ENCODE assay signal across 11 mouse cellular contexts in the genomic region with DNA sequence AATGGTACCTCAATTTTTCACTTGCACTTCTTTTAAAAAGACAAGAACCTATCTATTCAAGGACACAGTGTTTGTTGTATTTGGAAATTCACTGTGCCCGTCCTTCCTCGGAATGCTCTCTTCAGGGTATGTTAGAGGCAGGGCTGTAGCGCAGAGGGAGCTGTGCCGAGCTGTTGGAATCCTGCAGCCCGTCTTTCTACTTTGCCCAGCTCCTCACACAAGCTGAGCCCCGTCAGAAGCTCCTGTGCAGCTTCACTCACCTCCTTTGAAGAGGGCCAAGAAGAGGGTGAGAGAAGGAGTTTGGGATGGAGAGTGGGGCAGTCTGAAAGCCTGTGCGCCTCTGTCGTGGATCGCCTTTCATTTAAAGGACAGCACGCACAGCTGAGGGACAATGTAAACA.
DNase-seq lines count a peak whose midpoint lies in the region; ATAC-seq lines count a peak whose summit lies in the region.
"Had no signal": no experiment of that assay in that cellular context is flagged by ENCODE, and none has a peak within 500 bp of the region (broad histone marks: within the 10 kb centered on the region; RNA-seq: fewer than 3 reads in every experiment).

No protein-coding gene starts in this region.

- no peak overlapping the region for H3K27ac ChIP-seq in kidney, embryonic 15.5 days
- peak overlapping the region; percentile 59 for H3K27ac ChIP-seq in forebrain, embryonic 12.5 days
- H3K27ac ChIP-seq in intestine, embryonic 14.5 days (ENCODE audit: low read depth), result no peak overlapping the region
- no peak overlapping the region for H3K27ac ChIP-seq in neural tube, embryonic 13.5 days (replicated peaks)

- no peak overlapping the region for H3K4me3 ChIP-seq in kidney, embryonic 15.5 days (replicated peaks)
- H3K4me3 ChIP-seq in forebrain, embryonic 12.5 days (replicated peaks), result no peak overlapping the region
- 0 out of 2 replicates have a peak overlapping the region, but pooled peaks have one; percentile 15 for H3K4me3 ChIP-seq in intestine, embryonic 14.5 days (ENCODE audit: low read depth, low read length)
- H3K4me3 ChIP-seq in neural tube, embryonic 13.5 days, result no peak overlapping the region
- H3K4me3 ChIP-seq: megakaryocyte, embryonic 14.5 days had no signal

- no peaks in the 10 kb centered on the region for H3K27me3 ChIP-seq in kidney, embryonic 15.5 days
- H3K27me3 ChIP-seq in forebrain, embryonic 12.5 days, result peaks cover 24% of the 10 kb centered on the region
- no peaks in the 10 kb centered on the region for H3K27me3 ChIP-seq in intestine, embryonic 14.5 days (replicated peaks; ENCODE audit: control insufficient read depth, insufficient read depth, low read length)
- H3K27me3 ChIP-seq in neural tube, embryonic 13.5 days, result no peaks in the 10 kb centered on the region; the same call in 1 of the 2 replicates
- H3K27me3 ChIP-seq: megakaryocyte, embryonic 14.5 days had no signal

- ATAC-seq in kidney, embryonic 15.5 days (replicated peaks; ENCODE audit: low FRiP score), result no peak
- no peak for ATAC-seq in forebrain, embryonic 12.5 days (ENCODE audit: low FRiP score)
- ATAC-seq in intestine, embryonic 14.5 days (replicated peaks; ENCODE audit: low FRiP score, low TSS enrichment, low read depth), result no peak
- ATAC-seq in neural tube, embryonic 13.5 days (ENCODE audit: low read depth), result no peak

- peak overlapping the region; percentile 41 for H3K4me2 ChIP-seq in kidney, embryonic 15.5 days
- H3K4me2 ChIP-seq in forebrain, embryonic 12.5 days, result peak overlapping the region; percentile 35
- H3K4me2 ChIP-seq in intestine, embryonic 14.5 days (ENCODE audit: low read length), result peak overlapping the region; percentile 40
- peak overlapping the region; percentile 38 for H3K4me2 ChIP-seq in neural tube, embryonic 13.5 days

- H3K4me1 ChIP-seq in kidney, embryonic 15.5 days, result 0 out of 2 replicates have a peak, but pooled peaks cover 2% of the 10 kb centered on the region
- peaks cover 19% of the 10 kb centered on the region for H3K4me1 ChIP-seq in forebrain, embryonic 12.5 days
- no peaks in the 10 kb centered on the region for H3K4me1 ChIP-seq in intestine, embryonic 14.5 days (replicated peaks; ENCODE audit: control insufficient read depth, insufficient read depth, low read length)
- H3K4me1 ChIP-seq in neural tube, embryonic 13.5 days (replicated peaks), result peaks cover 11% of the 10 kb centered on the region
- H3K4me1 ChIP-seq: megakaryocyte, embryonic 14.5 days had no signal

- 40% methylated on average over 10 of the region's 10 CpGs for WGBS in kidney, embryonic 15.5 days
- WGBS in forebrain, embryonic 12.5 days, result 42% methylated on average over 10 of the region's 10 CpGs
- WGBS in intestine, embryonic 14.5 days, result 39% methylated on average over 10 of the region's 10 CpGs
- 39% methylated on average over 10 of the region's 10 CpGs for WGBS in neural tube, embryonic 13.5 days

- H3K9ac ChIP-seq in kidney, embryonic 15.5 days, result no peak overlapping the region
- H3K9ac ChIP-seq in forebrain, embryonic 12.5 days, result peak overlapping the region; percentile 40; the same call in 1 of the 2 replicates
- no peak overlapping the region for H3K9ac ChIP-seq in intestine, embryonic 14.5 days (ENCODE audit: low read length)
- H3K9ac ChIP-seq in neural tube, embryonic 13.5 days, result peak overlapping the region; percentile 52; the same call in 1 of the 2 replicates

- DNase-seq in kidney, adult 11 months, result no peak
- DNase-seq in intestine, embryonic 14.5 days (ENCODE audit: low spot score), result no peak
- no peak for DNase-seq in urinary bladder, postnatal 10 days (ENCODE audit: low spot score)
- no peak for DNase-seq in cerebellum, postnatal 25 days
- DNase-seq in right cerebral cortex, adult 18-20 months, result no peak
- DNase-seq: cerebellum, postnatal 10 days; liver had no signal

- no peaks in the 10 kb centered on the region for H3K9me3 ChIP-seq in kidney, embryonic 15.5 days (replicated peaks)
- no peaks in the 10 kb centered on the region for H3K9me3 ChIP-seq in forebrain, embryonic 12.5 days
- no peaks in the 10 kb centered on the region for H3K9me3 ChIP-seq in intestine, embryonic 14.5 days (ENCODE audit: control insufficient read depth, low read length)
- H3K9me3 ChIP-seq in neural tube, embryonic 13.5 days, result no peaks in the 10 kb centered on the region
- H3K9me3 ChIP-seq: megakaryocyte, embryonic 14.5 days had no signal

- H3K36me3 ChIP-seq in kidney, embryonic 15.5 days, result no peaks in the 10 kb centered on the region
- H3K36me3 ChIP-seq in forebrain, embryonic 12.5 days (replicated peaks), result no peaks in the 10 kb centered on the region
- no peaks in the 10 kb centered on the region for H3K36me3 ChIP-seq in intestine, embryonic 14.5 days (ENCODE audit: control insufficient read depth, insufficient read depth, low read length)
- no peaks in the 10 kb centered on the region for H3K36me3 ChIP-seq in neural tube, embryonic 13.5 days

Comparison
In these comparisons a context has a peak if more than half of its experiments do, and no peak if none do; other contexts are left out.
1. H3K9ac ChIP-seq: peak in forebrain, embryonic 12.5 days (single experiment) and neural tube, embryonic 13.5 days (single experiment); none in kidney, embryonic 15.5 days (single experiment) and intestine, embryonic 14.5 days (single experiment).
2. Peak in every context shown above with its lines, with median percentiles within 50 percentile points of each other: H3K4me2 ChIP-seq.